27 mouse cellular contexts compared by ENCODE assay signal in the genomic region with DNA sequence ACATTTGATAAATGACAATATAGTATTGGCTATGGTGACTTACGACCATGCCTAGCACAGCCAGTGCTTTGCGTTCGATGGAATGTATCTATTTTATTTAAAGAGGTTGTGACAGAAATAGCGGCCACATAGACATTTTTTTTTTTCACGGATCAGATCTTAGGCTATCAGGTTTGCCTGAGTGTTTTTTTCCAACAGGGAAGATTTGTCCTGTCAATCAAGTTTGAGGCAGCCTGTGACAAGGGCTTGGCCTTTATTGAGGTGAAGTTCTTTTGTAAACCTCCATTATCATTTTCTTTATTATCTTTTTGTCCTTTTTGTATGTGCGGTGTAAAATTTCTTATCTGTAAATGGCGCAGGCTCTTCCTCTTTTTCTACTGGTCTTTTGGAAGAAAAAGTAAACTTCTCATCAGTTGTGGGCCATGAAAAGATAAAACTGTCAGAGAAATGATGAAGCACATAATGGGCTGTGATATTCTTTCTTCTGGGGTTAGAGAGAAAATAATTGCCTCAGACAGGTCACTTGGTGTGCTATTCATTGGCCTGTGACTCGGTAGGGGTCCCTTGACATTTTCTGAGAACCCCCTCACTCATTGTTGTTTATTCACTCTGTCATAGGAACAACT.
DNase-seq lines count a peak whose midpoint lies in the region; ATAC-seq lines count a peak whose summit lies in the region.
"Had no signal": no experiment of that assay in that cellular context is flagged by ENCODE, and none has a peak within 500 bp of the region (broad histone marks: within the 10 kb centered on the region; RNA-seq: fewer than 3 reads in every experiment).

No protein-coding gene starts in this region.

- no peak overlapping the region for H3K4me2 ChIP-seq in hindbrain, embryonic 11.5 days (replicated peaks; ENCODE audit: low read depth, low read length)
- no peak overlapping the region for H3K4me2 ChIP-seq in hindbrain, embryonic 16.5 days (ENCODE audit: low read length)
- H3K4me2 ChIP-seq: heart, embryonic 13.5 days; hindbrain, embryonic 13.5 days; limb, embryonic 12.5 days had no signal

- H3K9me3 ChIP-seq in hindbrain, embryonic 11.5 days (ENCODE audit: control insufficient read depth, low read length) = no peaks in the 10 kb centered on the region
- H3K9me3 ChIP-seq in hindbrain, embryonic 16.5 days (ENCODE audit: control insufficient read depth, low read length) = no peaks in the 10 kb centered on the region
- H3K9me3 ChIP-seq: heart, embryonic 13.5 days; hindbrain, embryonic 13.5 days; limb, embryonic 12.5 days had no signal

- no peak overlapping the region for H3K27ac ChIP-seq in hindbrain, embryonic 11.5 days (ENCODE audit: low read depth, low read length)
- no peak overlapping the region for H3K27ac ChIP-seq in hindbrain, embryonic 16.5 days (ENCODE audit: low read depth, low read length)
- H3K27ac ChIP-seq: heart, adult 2 months; heart, embryonic 13.5 days; hindbrain, embryonic 13.5 days; layer of hippocampus, adult 2 months; limb, embryonic 12.5 days had no signal

- H3K27me3 ChIP-seq in hindbrain, embryonic 11.5 days (ENCODE audit: control insufficient read depth, insufficient read depth, low read length) = no peaks in the 10 kb centered on the region
- H3K27me3 ChIP-seq in hindbrain, embryonic 16.5 days (replicated peaks; ENCODE audit: control insufficient read depth, insufficient read depth, low read length) = no peaks in the 10 kb centered on the region
- H3K27me3 ChIP-seq: heart, embryonic 13.5 days; hindbrain, embryonic 13.5 days; limb, embryonic 12.5 days had no signal

- WGBS in hindbrain, embryonic 11.5 days = 44% methylated on average over 8 of the region's 8 CpGs
- WGBS in hindbrain, embryonic 16.5 days = 41% methylated on average over 8 of the region's 8 CpGs

- no peak for DNase-seq in hindbrain, embryonic 11.5 days (ENCODE audit: low spot score)
- peak; percentile 55 for DNase-seq in retina, embryonic 14.5 days (ENCODE audit: low spot score)
- DNase-seq in retina, postnatal 1 day = no peak
- no peak for DNase-seq in frontal cortex, postnatal 10 days (ENCODE audit: low spot score in 2 of 2)
- DNase-seq in layer of hippocampus, adult 9-11 months = no peak
- DNase-seq: adrenal gland, adult 2 months; cerebellum, adult 18-20 months; cerebellum, postnatal 14 days; gastrocnemius, postnatal 14 days; heart, adult 2 months; heart, postnatal 14 days; kidney, adult 8-10 months; kidney, postnatal 25 days; lung, adult 2 months; lung, postnatal 4 days; midbrain, embryonic 14.5 days; right cerebral cortex, postnatal 25 days; spleen, adult 18-20 months had no signal

- H3K36me3 ChIP-seq in hindbrain, embryonic 11.5 days (ENCODE audit: control insufficient read depth, insufficient read depth, low read length) = no peaks in the 10 kb centered on the region
- H3K36me3 ChIP-seq in hindbrain, embryonic 16.5 days (ENCODE audit: control insufficient read depth, insufficient read depth, low read length) = no peaks in the 10 kb centered on the region
- H3K36me3 ChIP-seq: heart, embryonic 13.5 days; hindbrain, embryonic 13.5 days; limb, embryonic 12.5 days had no signal

- H3K9ac ChIP-seq in hindbrain, embryonic 11.5 days (ENCODE audit: low read depth, low read length) = no peak overlapping the region
- H3K9ac ChIP-seq in hindbrain, embryonic 16.5 days (ENCODE audit: low read depth, low read length) = no peak overlapping the region
- H3K9ac ChIP-seq: heart, embryonic 13.5 days; hindbrain, embryonic 13.5 days; limb, embryonic 12.5 days had no signal

- no peaks in the 10 kb centered on the region for H3K4me1 ChIP-seq in hindbrain, embryonic 11.5 days (replicated peaks; ENCODE audit: control insufficient read depth, insufficient read depth, low read length)
- H3K4me1 ChIP-seq in hindbrain, embryonic 16.5 days (ENCODE audit: control insufficient read depth, insufficient read depth, low read depth, low read length) = no peaks in the 10 kb centered on the region
- H3K4me1 ChIP-seq: hindbrain, embryonic 13.5 days; limb, embryonic 12.5 days had no signal

- H3K4me3 ChIP-seq in hindbrain, embryonic 11.5 days (ENCODE audit: low read depth, low read length) = no peak overlapping the region
- no peak overlapping the region for H3K4me3 ChIP-seq in hindbrain, embryonic 16.5 days (ENCODE audit: low read length)
- H3K4me3 ChIP-seq: heart, adult 2 months; heart, embryonic 13.5 days; hindbrain, embryonic 13.5 days; layer of hippocampus, adult 2 months; limb, embryonic 12.5 days had no signal

- ATAC-seq in hindbrain, embryonic 11.5 days (ENCODE audit: low FRiP score) = peak; percentile 36; the same call in 1 of the 2 replicates
- no peak for ATAC-seq in hindbrain, embryonic 16.5 days
- ATAC-seq in megakaryocyte, adult 5-6 weeks (ENCODE audit: poor library complexity, severe bottlenecking) = peak; percentile 49
- ATAC-seq: CD4-positive, CD25-positive, alpha-beta regulatory T cell, adult 4 months; forebrain, embryonic 14.5 days; inflammation-experienced regulatory T-cells, adult 6 months had no signal
